Mouse (Mus musculus): ENCODE data around the gene Ets2. TPM values are rescaled to one million over a fixed set of nuclear protein-coding genes. Genes with fewer than 3 reads are reported as not detected.

The Ets2 gene
- polyA plus RNA-seq, 1 experiment from 2014 or later = 30.6 TPM

- 68% methylated on average over 11 of the region's 11 CpGs for WGBS
- ATAC-seq (ENCODE audit: low FRiP score) = no peak
- no peak overlapping the region for H3K9ac ChIP-seq (replicated peaks)
- no peaks in the 10 kb centered on the region for H3K36me3 ChIP-seq
- no peak overlapping the region for H3K4me2 ChIP-seq
- H3K4me1 ChIP-seq = peaks cover 6% of the 10 kb centered on the region; the same call in 1 of the 2 replicates
- H3K9me3 ChIP-seq (replicated peaks) = no peaks in the 10 kb centered on the region
- no peaks in the 10 kb centered on the region for H3K27me3 ChIP-seq (replicated peaks)
- no peak overlapping the region for H3K27ac ChIP-seq (replicated peaks)
- no peak overlapping the region for H3K4me3 ChIP-seq (replicated peaks)
These were observed 39.5 kb downstream of the Ets2 start for GRCm38 (mm10) chr16:95741358-95741757.

GRCm38 (mm10) chr16:95741915-95742739 is 40.3 kb downstream of the Ets2 start:
- H3K27ac ChIP-seq (replicated peaks) = no peak overlapping the region
- H3K9me3 ChIP-seq (replicated peaks) = no peaks in the 10 kb centered on the region
- peaks cover 6% of the 10 kb centered on the region; the same call in 1 of the 2 replicates for H3K4me1 ChIP-seq
- no peak overlapping the region for H3K4me3 ChIP-seq (replicated peaks)
- H3K4me2 ChIP-seq = no peak overlapping the region
- no peaks in the 10 kb centered on the region for H3K27me3 ChIP-seq (replicated peaks)
- no peaks in the 10 kb centered on the region for H3K36me3 ChIP-seq
- no peak overlapping the region for H3K9ac ChIP-seq (replicated peaks)
- no peak for ATAC-seq (ENCODE audit: low FRiP score)
- WGBS = 84% methylated on average over 10 of the region's 10 CpGs

GRCm38 (mm10) chr16:95742740-95743030 is 40.8 kb downstream of the Ets2 start:
- no peak overlapping the region for H3K9ac ChIP-seq (replicated peaks)
- no peak overlapping the region for H3K27ac ChIP-seq (replicated peaks)
- 77% methylated on average over 6 of the region's 6 CpGs for WGBS
- no peak overlapping the region for H3K4me3 ChIP-seq (replicated peaks)
- H3K27me3 ChIP-seq (replicated peaks) = no peaks in the 10 kb centered on the region
- no peaks in the 10 kb centered on the region for H3K9me3 ChIP-seq (replicated peaks)
- H3K4me2 ChIP-seq = no peak overlapping the region
- no peaks in the 10 kb centered on the region for H3K36me3 ChIP-seq
- H3K4me1 ChIP-seq = peaks cover 6% of the 10 kb centered on the region; the same call in 1 of the 2 replicates
- no peak for ATAC-seq (ENCODE audit: low FRiP score)

- WGBS = 88% methylated on average over 4 of the region's 4 CpGs
- no peak for ATAC-seq (ENCODE audit: low FRiP score)
These were observed 41.2 kb downstream of the Ets2 start for GRCm38 (mm10) chr16:95743104-95743503.

GRCm38 (mm10) chr16:95744771-95745170 is 42.9 kb downstream of the Ets2 start:
- Histone ChIP-seq H3K36me3 (no peaks in the 10 kb centered on the region), H3K4me2 (no peak overlapping the region), H3K4me3 (replicated peaks) (no peak overlapping the region), H3K27ac (replicated peaks) (no peak overlapping the region), H3K27me3 (replicated peaks) (no peaks in the 10 kb centered on the region), H3K9ac (replicated peaks) (no peak overlapping the region), H3K4me1 (peaks cover 6% of the 10 kb centered on the region; the same call in 1 of the 2 replicates), H3K9me3 (replicated peaks) (no peaks in the 10 kb centered on the region)
- no peak for ATAC-seq (ENCODE audit: low FRiP score)
- WGBS = 79% methylated on average over 8 of the region's 8 CpGs

More at GRCm38 (mm10) chr16:95743104-95743503, 41.2 kb downstream of the Ets2 start:
- Histone ChIP-seq H3K9me3 (replicated peaks) (no peaks in the 10 kb centered on the region), H3K4me3 (replicated peaks) (no peak overlapping the region), H3K36me3 (no peaks in the 10 kb centered on the region), H3K27me3 (replicated peaks) (no peaks in the 10 kb centered on the region), H3K4me1 (peaks cover 6% of the 10 kb centered on the region; the same call in 1 of the 2 replicates), H3K9ac (replicated peaks) (no peak overlapping the region), H3K4me2 (no peak overlapping the region), H3K27ac (replicated peaks) (no peak overlapping the region)

GRCm38 (mm10) chr16:95745685-95746084 is 43.8 kb downstream of the Ets2 start:
- ATAC-seq (ENCODE audit: low FRiP score) = no peak
- 86% methylated on average over 3 of the region's 3 CpGs for WGBS
- H3K4me2 ChIP-seq = no peak overlapping the region

GRCm38 (mm10) chr16:95746565-95746964 is 44.7 kb downstream of the Ets2 start:
- H3K27ac ChIP-seq (replicated peaks) = no peak overlapping the region
- H3K36me3 ChIP-seq = no peaks in the 10 kb centered on the region
- H3K4me3 ChIP-seq (replicated peaks) = no peak overlapping the region
- 89% methylated on average over 2 of the region's 2 CpGs for WGBS
- no peak for ATAC-seq (ENCODE audit: low FRiP score)
- no peaks in the 10 kb centered on the region for H3K27me3 ChIP-seq (replicated peaks)
- H3K4me2 ChIP-seq = no peak overlapping the region
- no peaks in the 10 kb centered on the region for H3K9me3 ChIP-seq (replicated peaks)
- H3K4me1 ChIP-seq = peaks cover 1% of the 10 kb centered on the region; the same call in 1 of the 2 replicates
- H3K9ac ChIP-seq (replicated peaks) = no peak overlapping the region

More at GRCm38 (mm10) chr16:95745685-95746084, 43.8 kb downstream of the Ets2 start:
- peaks cover 6% of the 10 kb centered on the region; the same call in 1 of the 2 replicates for H3K4me1 ChIP-seq
- no peaks in the 10 kb centered on the region for H3K27me3 ChIP-seq (replicated peaks)
- H3K9ac ChIP-seq (replicated peaks) = no peak overlapping the region
- no peaks in the 10 kb centered on the region for H3K9me3 ChIP-seq (replicated peaks)
- no peak overlapping the region for H3K27ac ChIP-seq (replicated peaks)
- H3K4me3 ChIP-seq (replicated peaks) = no peak overlapping the region
- H3K36me3 ChIP-seq = no peaks in the 10 kb centered on the region

GRCm38 (mm10) chr16:95749291-95750103 is 47.6 kb downstream of the Ets2 start:
- no peak overlapping the region for H3K4me2 ChIP-seq
- 71% methylated on average over 12 of the region's 12 CpGs for WGBS
- no peaks in the 10 kb centered on the region for H3K9me3 ChIP-seq (replicated peaks)
- no peak overlapping the region for H3K27ac ChIP-seq (replicated peaks)
- no peaks in the 10 kb centered on the region for H3K4me1 ChIP-seq
- no peaks in the 10 kb centered on the region for H3K27me3 ChIP-seq (replicated peaks)
- H3K36me3 ChIP-seq = no peaks in the 10 kb centered on the region
- H3K9ac ChIP-seq (replicated peaks) = no peak overlapping the region
- no peak for ATAC-seq (ENCODE audit: low FRiP score)
- H3K4me3 ChIP-seq (replicated peaks) = no peak overlapping the region

GRCm38 (mm10) chr16:95750211-95750629 is 48.3 kb downstream of the Ets2 start:
- Histone ChIP-seq H3K27me3 (replicated peaks) (no peaks in the 10 kb centered on the region), H3K9me3 (replicated peaks) (no peaks in the 10 kb centered on the region), H3K36me3 (no peaks in the 10 kb centered on the region), H3K9ac (replicated peaks) (no peak overlapping the region), H3K4me3 (replicated peaks) (no peak overlapping the region), H3K27ac (replicated peaks) (no peak overlapping the region), H3K4me2 (no peak overlapping the region), H3K4me1 (no peaks in the 10 kb centered on the region)
- no peak for ATAC-seq (ENCODE audit: low FRiP score)
- 90% methylated on average over 6 of the region's 6 CpGs for WGBS

- Histone ChIP-seq H3K27me3 (replicated peaks) (no peaks in the 10 kb centered on the region), H3K9ac (replicated peaks) (no peak overlapping the region), H3K9me3 (replicated peaks) (no peaks in the 10 kb centered on the region), H3K36me3 (no peaks in the 10 kb centered on the region), H3K4me3 (replicated peaks) (no peak overlapping the region), H3K4me2 (no peak overlapping the region), H3K27ac (replicated peaks) (no peak overlapping the region), H3K4me1 (no peaks in the 10 kb centered on the region)
- 54% methylated on average over 9 of the region's 9 CpGs for WGBS
- ATAC-seq (ENCODE audit: low FRiP score) = no peak
These were observed 50.6 kb downstream of the Ets2 start for GRCm38 (mm10) chr16:95752502-95752901.

- Histone ChIP-seq H3K27ac (replicated peaks) (no peak overlapping the region), H3K36me3 (no peaks in the 10 kb centered on the region), H3K4me2 (no peak overlapping the region), H3K9me3 (replicated peaks) (no peaks in the 10 kb centered on the region), H3K9ac (replicated peaks) (no peak overlapping the region), H3K4me3 (replicated peaks) (no peak overlapping the region), H3K4me1 (no peaks in the 10 kb centered on the region), H3K27me3 (replicated peaks) (no peaks in the 10 kb centered on the region)
- 64% methylated on average over 7 of the region's 7 CpGs for WGBS
- ATAC-seq (ENCODE audit: low FRiP score) = no peak
These were observed 51.4 kb downstream of the Ets2 start for GRCm38 (mm10) chr16:95753295-95753694.
